Mouse (Mus musculus) gonadal fat pad, adult 2 months (tissue): ENCODE measurements around the gene Cdh13. TPM values are rescaled to one million over a fixed set of nuclear protein-coding genes. Genes with fewer than 3 reads are reported as not detected.
"Not testable (repeated sequence)": the region's sequence is repeated elsewhere in the genome, so short reads cannot be mapped to it uniquely, and the experiment has no call there.

Experiments used
- DNase-seq: peaks from one replicate; pipeline ENCODE4 v3.0.0-alpha.2; 2012; ENCODE audit warnings: low read depth
- polyA plus RNA-seq: library from polyadenylated mRNA; depleted of rRNA; stranded (reverse); fragments of >200 nt; gene quantifications from 2 replicates; pipeline ENCODE4 v1.2.3, GENCODE M21; 2012

Cdh13 gene
- polyA plus RNA-seq, 1 experiment, result 26.9 TPM

GRCm38 (mm10) chr8:118679347-118679746 is 395.8 kb downstream of the Cdh13 start:
- DNase-seq, result no peak

- no peak for DNase-seq
Measured at GRCm38 (mm10) chr8:118683386-118683785, 399.9 kb downstream of the Cdh13 start.

GRCm38 (mm10) chr8:118685863-118686262 is 402.3 kb downstream of the Cdh13 start:
- no peak for DNase-seq

GRCm38 (mm10) chr8:118689849-118690248 is 406.3 kb downstream of the Cdh13 start:
- DNase-seq, result no peak

GRCm38 (mm10) chr8:118701312-118701880 is 417.9 kb downstream of the Cdh13 start:
- DNase-seq, result no peak

- no peak for DNase-seq
Measured at GRCm38 (mm10) chr8:118709366-118709765, 425.8 kb downstream of the Cdh13 start.

GRCm38 (mm10) chr8:118711631-118712030 is 428.1 kb downstream of the Cdh13 start:
- DNase-seq, result no peak

GRCm38 (mm10) chr8:118713111-118713510 is 429.6 kb downstream of the Cdh13 start:
- no peak for DNase-seq

- DNase-seq, result no peak
Measured at GRCm38 (mm10) chr8:118713596-118713995, 430.1 kb downstream of the Cdh13 start.

GRCm38 (mm10) chr8:118722896-118723295 is 439.4 kb downstream of the Cdh13 start:
- DNase-seq, result no peak

GRCm38 (mm10) chr8:118725651-118726050 is 442.1 kb downstream of the Cdh13 start:
- no peak for DNase-seq

- no peak for DNase-seq
Measured at GRCm38 (mm10) chr8:118741781-118742180, 458.2 kb downstream of the Cdh13 start.

GRCm38 (mm10) chr8:118744991-118745390 is 461.5 kb downstream of the Cdh13 start:
- no peak for DNase-seq

- no peak for DNase-seq
Measured at GRCm38 (mm10) chr8:118748041-118748604, 464.6 kb downstream of the Cdh13 start.

- no peak for DNase-seq
Measured at GRCm38 (mm10) chr8:118749191-118749590, 465.7 kb downstream of the Cdh13 start.

GRCm38 (mm10) chr8:118749786-118750185 is 466.3 kb downstream of the Cdh13 start:
- DNase-seq, result no peak

- no peak for DNase-seq
Measured at GRCm38 (mm10) chr8:118753710-118754109, 470.2 kb downstream of the Cdh13 start.

- no peak for DNase-seq
Measured at GRCm38 (mm10) chr8:118754119-118754518, 470.6 kb downstream of the Cdh13 start.

GRCm38 (mm10) chr8:118777507-118777906 is 494.0 kb downstream of the Cdh13 start:
- DNase-seq, result not testable (repeated sequence)

GRCm38 (mm10) chr8:118778374-118778773 is 494.8 kb downstream of the Cdh13 start:
- DNase-seq, result no peak

- no peak for DNase-seq
Measured at GRCm38 (mm10) chr8:118785646-118786045, 502.1 kb downstream of the Cdh13 start.

- DNase-seq, result no peak
Measured at GRCm38 (mm10) chr8:118789649-118790048, 506.1 kb downstream of the Cdh13 start.

GRCm38 (mm10) chr8:118794886-118795285 is 511.4 kb downstream of the Cdh13 start:
- no peak for DNase-seq

- no peak for DNase-seq
Measured at GRCm38 (mm10) chr8:118796491-118796890, 513.0 kb downstream of the Cdh13 start.
